In the genomic region with DNA sequence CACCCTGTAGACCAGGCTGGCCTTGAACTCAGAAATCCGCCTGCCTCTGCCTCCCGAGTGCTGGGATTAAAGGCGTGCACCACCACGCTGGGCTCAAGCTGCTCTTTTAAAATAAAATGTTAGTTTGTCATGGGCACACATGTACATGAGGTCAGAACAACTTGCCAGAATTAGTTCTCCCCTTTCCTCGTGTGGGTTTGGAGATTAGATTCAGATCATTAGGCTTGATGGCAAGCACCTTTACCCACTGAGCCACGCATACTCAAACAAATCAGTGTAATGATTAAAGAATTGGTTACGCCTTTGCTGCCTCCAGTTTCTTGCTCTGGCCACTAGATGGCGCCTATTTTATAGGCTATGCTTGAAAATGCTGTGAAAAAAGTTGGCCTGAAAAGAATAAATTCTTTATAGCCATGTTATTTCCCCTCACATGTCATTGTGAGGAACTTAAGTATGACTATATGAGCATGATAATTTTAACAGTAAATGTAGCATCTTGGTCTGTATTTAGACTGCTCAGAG, we compare ENCODE assay signal across 9 mouse cellular contexts. TPM values are rescaled to one million over a fixed set of nuclear protein-coding genes. Genes with fewer than 3 reads are reported as not detected.
DNase-seq lines count a peak whose midpoint lies in the region; ATAC-seq and TF ChIP-seq lines count a peak whose summit lies in the region.
"Had no signal": no experiment of that assay in that cellular context is flagged by ENCODE, and none has a peak within 500 bp of the region (broad histone marks: within the 10 kb centered on the region; RNA-seq: fewer than 3 reads in every experiment).

No protein-coding gene starts in this region.

- intact Hi-C loops in heart, adult 2 months (cut with DNase I) = no loop called here
- intact Hi-C loops in heart, postnatal 25 days (cut with DNase I) = loop anchor here (1.0 to 5.0 kb wide), 2 partner anchors 57 to 139 kb away; no protein-coding TSS in a partner anchor

- peak; percentile 90 for TF ChIP-seq CTCF in heart, adult 2 months (IDR thresholded peaks at IDR 0.05)
- no peak for TF ChIP-seq CTCF in thymus, adult 2 months (IDR thresholded peaks at IDR 0.05; ENCODE audit: borderline replicate concordance, control insufficient read depth, extremely low read depth, insufficient read depth, low read length, poor library complexity)

- WGBS in heart, adult 2 months = 53% methylated on average over 8 of the region's 8 CpGs
- WGBS in thymus, adult 2 months = 64% methylated on average over 8 of the region's 8 CpGs

- H3K27me3 ChIP-seq in heart, adult 2 months (ENCODE audit: control insufficient read depth, insufficient read depth, low read length) = no peaks in the 10 kb centered on the region
- H3K27me3 ChIP-seq in thymus, adult 2 months (ENCODE audit: control insufficient read depth, insufficient read depth, low read length) = no peaks in the 10 kb centered on the region
- H3K27me3 ChIP-seq: neural tube, embryonic 13.5 days had no signal

- H3K4me1 ChIP-seq in heart, adult 2 months (ENCODE audit: control insufficient read depth, insufficient read depth, low read length) = no peaks in the 10 kb centered on the region
- H3K4me1 ChIP-seq in thymus, adult 2 months (replicated peaks; ENCODE audit: control insufficient read depth, insufficient read depth, low read length) = no peaks in the 10 kb centered on the region

- no peak for DNase-seq in heart, adult 2 months
- no peak for DNase-seq in heart, postnatal 25 days (ENCODE audit: low spot score)
- DNase-seq in thymus, adult 2 months = peak; percentile 30
- DNase-seq in thymus, adult 18-20 months = no peak
- peak; percentile 53 for DNase-seq in cerebellum, adult 8-10 months
- DNase-seq in induced T-regulatory cell, adult 2 months (ENCODE audit: low read depth) = peak; percentile 76

- H3K79me2 ChIP-seq in heart, adult 2 months (replicated peaks; ENCODE audit: control insufficient read depth, insufficient read depth, low read length) = no peaks in the 10 kb centered on the region

- TF ChIP-seq EP300 in heart, adult 2 months (IDR thresholded peaks at IDR 0.05; ENCODE audit: insufficient read depth, low read depth, low read length) = no peak

- TF ChIP-seq POLR2A in heart, adult 2 months (IDR thresholded peaks at IDR 0.05; ENCODE audit: insufficient read depth, low read depth, low read length) = no peak
- no peak for TF ChIP-seq POLR2A in thymus, adult 2 months (IDR thresholded peaks at IDR 0.05; ENCODE audit: control insufficient read depth, extremely low read depth, insufficient read depth, low read length, poor library complexity)

- ATAC-seq in megakaryocyte progenitor cell, adult 5-6 weeks (replicated peaks; ENCODE audit: poor library complexity) = peak; percentile 66
- ATAC-seq in megakaryocyte-erythroid progenitor cell, adult 5-6 weeks (replicated peaks; ENCODE audit: low FRiP score, low TSS enrichment, poor library complexity, severe bottlenecking) = no peak; the same call in 1 of the 2 replicates

- no peak overlapping the region for H3K4me3 ChIP-seq in heart, adult 2 months
- no peak overlapping the region for H3K4me3 ChIP-seq in thymus, adult 2 months (ENCODE audit: control insufficient read depth, insufficient read depth, low read length)
- H3K4me3 ChIP-seq: neural tube, embryonic 13.5 days had no signal

- no peak overlapping the region for H3K9ac ChIP-seq in heart, adult 2 months (ENCODE audit: low read depth, low read length)
- H3K9ac ChIP-seq: neural tube, embryonic 13.5 days had no signal

- H3K36me3 ChIP-seq in heart, adult 2 months (ENCODE audit: control insufficient read depth, insufficient read depth, low read length) = no peaks in the 10 kb centered on the region; the same call in 1 of the 2 replicates
- peaks cover 52% of the 10 kb centered on the region for H3K36me3 ChIP-seq in thymus, adult 2 months (ENCODE audit: control insufficient read depth, insufficient read depth, low read length)
- H3K36me3 ChIP-seq: neural tube, embryonic 13.5 days had no signal

- H3K27ac ChIP-seq in heart, adult 2 months = no peak overlapping the region
- H3K27ac ChIP-seq in thymus, adult 2 months (ENCODE audit: control insufficient read depth, insufficient read depth, low read length) = no peak overlapping the region
- H3K27ac ChIP-seq: neural tube, embryonic 13.5 days had no signal

RNA-seq across cellular contexts. Expression of gene Pdk1, which starts 25.4 kb away (rescaled TPM):
- total RNA-seq in heart, adult 2 months (2021) = 100 to 1,000 TPM; 142 to 170 TPM
- polyA plus RNA-seq in heart, adult 2 months (2012; rRNA removed) = 28.9 and 62.2 TPM in 2 replicates
- total RNA-seq in heart, postnatal 25 days (2021) = 100 to 1,000 TPM; 115 to 116 TPM
- polyA plus RNA-seq in thymus, adult 2 months (2012; rRNA removed) = 43.7 and 50.6 TPM in 2 replicates
- total RNA-seq in megakaryocyte progenitor cell, adult 5-6 weeks (2015) = 25.9 and 26.5 TPM in 2 replicates
- total RNA-seq in megakaryocyte progenitor cell, adult 5-6 weeks (2017) = 54.9 and 79.0 TPM in 2 replicates
- total RNA-seq in megakaryocyte-erythroid progenitor cell, adult 5-6 weeks (2014; fragmentation: Nextera tagmentation) = 27.9 and 38.7 TPM in 2 replicates
- total RNA-seq in megakaryocyte-erythroid progenitor cell, adult 5-6 weeks (2017) = 61.9 and 66.8 TPM in 2 replicates

Comparison
In these comparisons a context has a peak if more than half of its experiments do, and no peak if none do; other contexts are left out.
1. DNase-seq: peak in thymus, adult 2 months (single experiment), cerebellum, adult 8-10 months (single experiment) and induced T-regulatory cell, adult 2 months (single experiment); none in heart, adult 2 months (0 of 2), heart, postnatal 25 days (single experiment) and thymus, adult 18-20 months (0 of 2).